Mouse (Mus musculus) kidney, embryonic 16.5 days (tissue): ENCODE data around the gene Gm37240. TPM values are rescaled to one million over a fixed set of nuclear protein-coding genes. Genes with fewer than 3 reads are reported as not detected.

ENCODE experiments used
- microRNA counts: library from miRNA; unstranded; fragments of <30 nt; microRNA quantifications from one replicate; lab custom pipeline; 2016
- microRNA-seq: library from miRNA; unstranded; fragments of <30 nt; microRNA quantifications from one replicate; pipeline ENCODE4, GENCODE M21; 2016
- polyA plus RNA-seq: library from polyadenylated mRNA; unstranded; fragments of >200 nt; fragmentation: Nextera tagmentation; extraction: Ambion mirVana; gene quantifications from 2 replicates; pipeline ENCODE4 v1.2.1, GENCODE M21; 2015

Gene Gm37240
- polyA plus RNA-seq, 1 experiment from 2014 or later: 8.7 TPM

MicroRNAs within 50 kb of the gene (microRNA counts, 519-probe panel; counts per million panel counts)
- microRNA mmu-miR-466k (lab: Ali Mortazavi, UCI): 1,683 counts per million, percentile 44 among the panel's probes with 10 or more counts

Small RNA genes within 50 kb of the gene (microRNA-seq; reads per million reads assigned to microRNA genes)
- not detected for gene Mir466k

Other genes with a start within 250 kb of the Gm37240 start
- gene Fam160a1, start 70.2 kb downstream of the Gm37240 start, polyA plus RNA-seq: 6.1 and 6.7 TPM in 2 replicates
- 3.0 and 3.7 TPM in 2 replicates for gene Glt28d2, start within 50 bp of the Gm37240 start, polyA plus RNA-seq
- 27.4 and 28.5 TPM in 2 replicates for gene Sh3d19, start 83.6 kb upstream of the Gm37240 start, polyA plus RNA-seq
- gene Prss48, start 115.0 kb upstream of the Gm37240 start, polyA plus RNA-seq: 0.19 and 0.27 TPM in 2 replicates